Mouse (Mus musculus): Measurements from ENCODE around the gene Npcd.

GRCm38 (mm10) chr15:79828366-79829035 is 5.5 kb downstream of the Npcd start:
- TF ChIP-seq CTCF (IDR thresholded peaks at IDR 0.05; ENCODE audit: extremely low read depth, insufficient read depth, insufficient read length, insufficient replicate concordance) (no peak), POLR2A (IDR thresholded peaks at IDR 0.05; ENCODE audit: low read depth, low read length) (no peak)

Measured in spleen, adult 2 months (tissue).